Mouse (Mus musculus) bone marrow macrophage, adult 2 months (primary cell): ENCODE measurements at regions not wholly inside any gene's neighbourhood (a gene's known extent, or its start where the extent isn't known, plus 50 kb on each side); places are given as distances from the start of the nearest gene placed in this dataset.

ENCODE experiments used
- H3K27ac ChIP-seq: 2 replicates; pipeline ENCODE4 v1.5.1; 2012; ENCODE audit warnings: low read depth, low read length; ENCODE audit not compliant: insufficient read depth
- H3K4me1 ChIP-seq: 2 replicates; pipeline ENCODE4 v1.6.1; 2012; ENCODE audit warnings: low read length; ENCODE audit not compliant: control insufficient read depth, insufficient read depth
- H3K4me3 ChIP-seq: 2 replicates; pipeline ENCODE4 v1.5.1; 2012; ENCODE audit warnings: mild to moderate bottlenecking, low read length, moderate library complexity; ENCODE audit not compliant: insufficient read depth
- CTCF ChIP-seq: IDR thresholded peaks from 2 replicates; pipeline ENCODE4 v1.5.1; 2012; ENCODE audit warnings: low read depth, mild to moderate bottlenecking, low read length, moderate library complexity
- POLR2A ChIP-seq: IDR thresholded peaks from 2 replicates; pipeline ENCODE4 v1.6.1; 2012; ENCODE audit warnings: mild to moderate bottlenecking, low read depth, low read length, borderline replicate concordance

GRCm38 (mm10) chr15:5580416-5580815 is 336.4 kb upstream of the Ptger4 start:
- Histone ChIP-seq H3K4me1 (peaks cover 7% of the 10 kb centered on the region; the same call in 1 of the 2 replicates), H3K4me3 (no peak overlapping the region), H3K27ac (no peak overlapping the region)
- no peak for TF ChIP-seq POLR2A
- no peak for TF ChIP-seq CTCF

- Histone ChIP-seq H3K4me1 (no peaks in the 10 kb centered on the region), H3K27ac (no peak overlapping the region), H3K4me3 (no peak overlapping the region)
- TF ChIP-seq CTCF (no peak), POLR2A (no peak)
Measured at GRCm38 (mm10) chr15:5584381-5584780, 340.4 kb upstream of the Ptger4 start.

GRCm38 (mm10) chr15:5604732-5605266 is 360.8 kb upstream of the Ptger4 start:
- Histone ChIP-seq H3K27ac (no peak overlapping the region), H3K4me1 (peaks cover 13% of the 10 kb centered on the region), H3K4me3 (no peak overlapping the region)
- TF ChIP-seq CTCF: no peak
- TF ChIP-seq POLR2A: no peak

- H3K4me3 ChIP-seq: no peak overlapping the region
- peak overlapping the region; percentile 65 for H3K27ac ChIP-seq
- H3K4me1 ChIP-seq: peaks cover 13% of the 10 kb centered on the region
- TF ChIP-seq POLR2A (no peak), CTCF (no peak)
Measured at GRCm38 (mm10) chr15:5607533-5607932, 363.5 kb upstream of the Ptger4 start.

- TF ChIP-seq POLR2A (no peak), CTCF (no peak)
- Histone ChIP-seq H3K4me1 (no peaks in the 10 kb centered on the region), H3K4me3 (no peak overlapping the region), H3K27ac (no peak overlapping the region)
Measured at GRCm38 (mm10) chr15:5623021-5623420, 379.0 kb upstream of the Ptger4 start.

GRCm38 (mm10) chr15:5625367-5625766 is 381.4 kb upstream of the Ptger4 start:
- Histone ChIP-seq H3K4me3 (no peak overlapping the region), H3K27ac (no peak overlapping the region), H3K4me1 (no peaks in the 10 kb centered on the region)
- no peak for TF ChIP-seq CTCF
- no peak for TF ChIP-seq POLR2A

GRCm38 (mm10) chr15:5646673-5647072 is 402.7 kb upstream of the Ptger4 start:
- Histone ChIP-seq H3K27ac (no peak overlapping the region), H3K4me3 (no peak overlapping the region), H3K4me1 (no peaks in the 10 kb centered on the region)
- TF ChIP-seq POLR2A (no peak), CTCF (no peak)

GRCm38 (mm10) chr15:5658796-5659195 is 414.8 kb upstream of the Ptger4 start:
- H3K4me3 ChIP-seq: no peak overlapping the region
- H3K4me1 ChIP-seq: no peaks in the 10 kb centered on the region
- no peak overlapping the region for H3K27ac ChIP-seq
- TF ChIP-seq POLR2A (no peak), CTCF (no peak)

GRCm38 (mm10) chr15:5660819-5661218 is 416.8 kb upstream of the Ptger4 start:
- H3K27ac ChIP-seq: no peak overlapping the region
- no peak for TF ChIP-seq POLR2A
- no peak overlapping the region for H3K4me3 ChIP-seq
- H3K4me1 ChIP-seq: no peaks in the 10 kb centered on the region

GRCm38 (mm10) chr15:5671781-5672180 is 427.8 kb upstream of the Ptger4 start:
- no peaks in the 10 kb centered on the region for H3K4me1 ChIP-seq
- H3K4me3 ChIP-seq: no peak overlapping the region
- no peak overlapping the region for H3K27ac ChIP-seq
- TF ChIP-seq POLR2A (no peak), CTCF (no peak)

- Histone ChIP-seq H3K27ac (no peak overlapping the region), H3K4me1 (no peaks in the 10 kb centered on the region), H3K4me3 (no peak overlapping the region)
- TF ChIP-seq POLR2A (no peak), CTCF (no peak)
Measured at GRCm38 (mm10) chr15:5676704-5677103, 432.7 kb upstream of the Ptger4 start.
